Mouse (Mus musculus) ES-Bruce4 (cell line): ENCODE data around the gene Parva.

Experiments used
- CTCF ChIP-seq: IDR thresholded peaks from one replicate; pipeline ENCODE4 v1.8.1; 2011; ENCODE audit warnings: low read depth, low read length
- EP300 ChIP-seq: IDR thresholded peaks from 2 replicates; pipeline ENCODE4 v1.6.1; 2011; ENCODE audit warnings: low read depth, low read length; ENCODE audit not compliant: insufficient read depth
- POLR2A ChIP-seq: IDR thresholded peaks from one replicate; pipeline ENCODE4 v1.8.1; 2011; ENCODE audit warnings: low read length; ENCODE audit not compliant: insufficient read depth

DNA sequence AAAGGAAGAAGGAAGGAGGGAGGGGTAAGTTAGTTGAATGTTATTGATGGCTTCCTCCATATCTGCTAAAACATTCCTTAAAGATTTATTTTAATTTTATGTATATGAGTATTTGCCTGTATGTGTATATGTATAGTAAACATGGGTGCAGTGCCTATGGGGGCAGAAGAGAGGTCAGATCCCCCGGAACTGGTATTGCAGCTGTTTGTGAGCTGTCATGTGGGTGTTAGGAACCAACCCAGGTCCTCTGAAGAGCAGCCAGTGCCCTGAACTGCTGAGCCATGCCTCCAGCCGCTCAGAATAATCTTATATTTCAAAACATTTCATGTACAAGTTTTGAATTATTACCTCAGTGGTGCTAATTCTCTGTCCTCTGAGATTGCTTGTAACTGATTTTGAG, 63.5 kb downstream of the Parva start:
- no peak for TF ChIP-seq CTCF
- TF ChIP-seq POLR2A, result no peak
- no peak for TF ChIP-seq EP300
